Mouse (Mus musculus) liver, adult 2 months (tissue): ENCODE measurements around the gene Xrn2.

ENCODE experiments used
- CTCF ChIP-seq: fragments of 200-500 bp; IDR thresholded peaks from 2 replicates; pipeline ENCODE4 v1.5.1; 2011; ENCODE audit warnings: low read depth, low read length, control low read depth
- POLR2A ChIP-seq: fragments of 200-500 bp; IDR thresholded peaks from 2 replicates; pipeline ENCODE4 v1.6.1; 2011; ENCODE audit warnings: low read length, control low read depth; ENCODE audit not compliant: insufficient read depth; ENCODE audit errors: extremely low read depth

DNA sequence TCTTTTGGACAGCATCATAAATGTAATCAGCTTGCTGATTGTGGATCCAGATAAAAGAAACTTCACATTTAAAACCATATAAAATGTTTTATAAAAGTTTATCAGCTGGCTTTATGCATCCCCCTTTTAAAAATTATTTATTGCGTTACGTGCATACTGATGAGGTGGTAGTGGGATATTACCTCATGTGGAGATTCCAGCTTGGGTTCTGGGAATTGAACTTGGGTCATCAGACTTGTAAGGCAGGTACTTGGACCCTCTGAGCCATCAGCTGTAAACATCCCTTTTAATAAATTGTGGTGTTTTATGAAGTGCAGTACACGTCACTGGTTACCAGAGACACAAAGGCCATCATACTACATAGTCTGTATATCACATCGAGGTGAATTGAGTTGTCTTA lies 61.6 kb downstream of the Xrn2 start:
- TF ChIP-seq POLR2A (no peak), CTCF (no peak)
